ENCODE assay signal across 8 mouse cellular contexts in genomic region chr2:166712801-166713689, GRCm38 (mm10). TPM values are rescaled to one million over a fixed set of nuclear protein-coding genes. Genes with fewer than 3 reads are reported as not detected.
DNase-seq lines count a peak whose midpoint lies in the region; ATAC-seq and TF ChIP-seq lines count a peak whose summit lies in the region.

No protein-coding gene starts in this region.

- peak; percentile 21 for DNase-seq in ovary, postnatal 10 days (ENCODE audit: low spot score)
- DNase-seq in ovary, postnatal 36 days (ENCODE audit: low spot score): no peak
- DNase-seq in brain, embryonic 14.5 days (ENCODE audit: low read depth): peak; percentile 72
- peak; percentile 41 to 55 for DNase-seq in frontal cortex, postnatal 14 days (ENCODE audit: low spot score in 2 of 2)
- DNase-seq in lung, adult 18-20 months: peak; percentile 33 to 41
- peak; percentile 82 for DNase-seq in thymus, postnatal 4 days

- H3K27me3 ChIP-seq in kidney, embryonic 14.5 days (ENCODE audit: control insufficient read depth, insufficient read depth, low read length): no peaks in the 10 kb centered on the region
- H3K27me3 ChIP-seq in neural tube, embryonic 14.5 days (ENCODE audit: control insufficient read depth, insufficient read depth, low read length): no peaks in the 10 kb centered on the region

- WGBS in kidney, embryonic 14.5 days: under 1% methylated on average over 44 of the region's 64 CpGs
- under 1% methylated on average over 52 of the region's 64 CpGs for WGBS in neural tube, embryonic 14.5 days

- peak overlapping the region; percentile 70 for H3K4me3 ChIP-seq in kidney, embryonic 14.5 days (ENCODE audit: low read length)
- peak overlapping the region; percentile 71 for H3K4me3 ChIP-seq in neural tube, embryonic 14.5 days (ENCODE audit: low read depth, low read length)

- TF ChIP-seq POLR2A in brain, embryonic 14.5 days (IDR thresholded peaks at IDR 0.05; ENCODE audit: borderline replicate concordance, extremely low read depth, insufficient read depth, insufficient read length, poor library complexity, severe bottlenecking): no peak

- H3K9me3 ChIP-seq in kidney, embryonic 14.5 days (ENCODE audit: control insufficient read depth, low read length): no peaks in the 10 kb centered on the region
- no peaks in the 10 kb centered on the region for H3K9me3 ChIP-seq in neural tube, embryonic 14.5 days (ENCODE audit: control insufficient read depth, low read length)

- H3K4me1 ChIP-seq in kidney, embryonic 14.5 days (ENCODE audit: control insufficient read depth, insufficient read depth, low read length): peaks cover 25% of the 10 kb centered on the region
- peaks cover 9% of the 10 kb centered on the region; the same call in 1 of the 2 replicates for H3K4me1 ChIP-seq in neural tube, embryonic 14.5 days (ENCODE audit: control insufficient read depth, insufficient read depth, low read length)

- peak overlapping the region; percentile 74 for H3K9ac ChIP-seq in kidney, embryonic 14.5 days (ENCODE audit: low read depth, low read length)
- peak overlapping the region; percentile 78 for H3K9ac ChIP-seq in neural tube, embryonic 14.5 days (replicated peaks; ENCODE audit: low read depth, low read length)

- TF ChIP-seq CTCF in brain, embryonic 14.5 days (IDR thresholded peaks at IDR 0.05; ENCODE audit: borderline replicate concordance, extremely low read depth, insufficient read depth, insufficient read length): no peak

- peak overlapping the region; percentile 59; the same call in 1 of the 2 replicates for H3K27ac ChIP-seq in kidney, embryonic 14.5 days (ENCODE audit: low read depth, low read length)
- H3K27ac ChIP-seq in neural tube, embryonic 14.5 days (ENCODE audit: low read depth, low read length): peak overlapping the region; percentile 72

- H3K36me3 ChIP-seq in kidney, embryonic 14.5 days (ENCODE audit: control insufficient read depth, insufficient read depth, low read length): no peaks in the 10 kb centered on the region
- H3K36me3 ChIP-seq in neural tube, embryonic 14.5 days (ENCODE audit: control insufficient read depth, insufficient read depth, low read length): no peaks in the 10 kb centered on the region

- peak overlapping the region; percentile 91 for H3K4me2 ChIP-seq in kidney, embryonic 14.5 days (replicated peaks; ENCODE audit: low read depth, low read length)
- peak overlapping the region; percentile 75 for H3K4me2 ChIP-seq in neural tube, embryonic 14.5 days (ENCODE audit: low read depth, low read length)

- ATAC-seq in kidney, embryonic 14.5 days (ENCODE audit: low FRiP score, low TSS enrichment): peak; percentile 50
- ATAC-seq in neural tube, embryonic 14.5 days (ENCODE audit: low read depth): peak; percentile 79

RNA-seq across cellular contexts. Expression of gene Prex1, which starts 0.6 kb away (rescaled TPM):
- polyA plus RNA-seq in brain, embryonic 14.5 days (2012; rRNA removed): 49.4 and 55.7 TPM in 2 replicates
- polyA plus RNA-seq in kidney, embryonic 14.5 days (2014; fragmentation: Nextera tagmentation; extraction: Ambion mirVana): 12.9 and 16.9 TPM in 2 replicates
- 25.9 and 29.4 TPM in 2 replicates for polyA plus RNA-seq in neural tube, embryonic 14.5 days (2014; fragmentation: Nextera tagmentation; extraction: Ambion mirVana)
